Mouse (Mus musculus): ENCODE data around the gene Usp12. TPM values are rescaled to one million over a fixed set of nuclear protein-coding genes. Genes with fewer than 3 reads are reported as not detected.

Usp12 gene
- polyA plus RNA-seq, 1 experiment from 2014 or later = 9.6 TPM

GRCm38 (mm10) chr5:146719584-146720356 is 75.0 kb downstream of the Usp12 start:
- no peak for DNase-seq (ENCODE audit: low spot score)
- no peak for ATAC-seq
- H3K4me3 ChIP-seq (ENCODE audit: low read depth, low read length) = no peak overlapping the region
- no peak overlapping the region for H3K27ac ChIP-seq (ENCODE audit: low read depth, low read length)
- no peaks in the 10 kb centered on the region for H3K36me3 ChIP-seq (ENCODE audit: control insufficient read depth, insufficient read depth, low read length)
- H3K4me2 ChIP-seq (ENCODE audit: low read length) = no peak overlapping the region
- no peak overlapping the region for H3K9ac ChIP-seq (ENCODE audit: low read length)
- peaks cover 3% of the 10 kb centered on the region; the same call in 1 of the 2 replicates for H3K4me1 ChIP-seq (ENCODE audit: control insufficient read depth, insufficient read depth, low read length)
- 83% methylated on average over 27 of the region's 27 CpGs for WGBS
- no peaks in the 10 kb centered on the region for H3K27me3 ChIP-seq (replicated peaks; ENCODE audit: control insufficient read depth, insufficient read depth, low read length)
- H3K9me3 ChIP-seq (replicated peaks; ENCODE audit: control insufficient read depth, low read length) = no peaks in the 10 kb centered on the region

- DNase-seq (ENCODE audit: low spot score) (no peak), ATAC-seq (no peak)
- WGBS = 95% methylated on average over 12 of the region's 12 CpGs
- Histone ChIP-seq H3K4me3 (ENCODE audit: low read depth, low read length) (no peak overlapping the region), H3K27ac (ENCODE audit: low read depth, low read length) (no peak overlapping the region), H3K9ac (ENCODE audit: low read length) (no peak overlapping the region), H3K36me3 (ENCODE audit: control insufficient read depth, insufficient read depth, low read length) (no peaks in the 10 kb centered on the region), H3K27me3 (replicated peaks; ENCODE audit: control insufficient read depth, insufficient read depth, low read length) (no peaks in the 10 kb centered on the region), H3K9me3 (replicated peaks; ENCODE audit: control insufficient read depth, low read length) (no peaks in the 10 kb centered on the region), H3K4me1 (ENCODE audit: control insufficient read depth, insufficient read depth, low read length) (no peaks in the 10 kb centered on the region), H3K4me2 (ENCODE audit: low read length) (no peak overlapping the region)
Observed at GRCm38 (mm10) chr5:146713836-146714235, 81.0 kb downstream of the Usp12 start.

GRCm38 (mm10) chr5:146713088-146713487 is 81.7 kb downstream of the Usp12 start:
- 39% methylated on average over 10 of the region's 10 CpGs for WGBS

GRCm38 (mm10) chr5:146712282-146712918 is 82.4 kb downstream of the Usp12 start:
- DNase-seq (ENCODE audit: low spot score) (peak; percentile 69), ATAC-seq (peak; percentile 82)
- Histone ChIP-seq H3K9me3 (replicated peaks; ENCODE audit: control insufficient read depth, low read length) (no peaks in the 10 kb centered on the region), H3K27ac (ENCODE audit: low read depth, low read length) (peak overlapping the region; percentile 61), H3K4me2 (ENCODE audit: low read length) (no peak overlapping the region), H3K4me1 (ENCODE audit: control insufficient read depth, insufficient read depth, low read length) (no peaks in the 10 kb centered on the region), H3K27me3 (replicated peaks; ENCODE audit: control insufficient read depth, insufficient read depth, low read length) (no peaks in the 10 kb centered on the region), H3K4me3 (ENCODE audit: low read depth, low read length) (no peak overlapping the region), H3K36me3 (ENCODE audit: control insufficient read depth, insufficient read depth, low read length) (no peaks in the 10 kb centered on the region), H3K9ac (ENCODE audit: low read length) (no peak overlapping the region; the same call in 1 of the 2 replicates)
- 63% methylated on average over 18 of the region's 18 CpGs for WGBS

More at GRCm38 (mm10) chr5:146713088-146713487, 81.7 kb downstream of the Usp12 start:
- no peaks in the 10 kb centered on the region for H3K9me3 ChIP-seq (replicated peaks; ENCODE audit: control insufficient read depth, low read length)
- no peak overlapping the region for H3K4me2 ChIP-seq (ENCODE audit: low read length)
- ATAC-seq (peak; percentile 63; the same call in 1 of the 2 replicates), DNase-seq (ENCODE audit: low spot score) (peak; percentile 77)
- no peaks in the 10 kb centered on the region for H3K4me1 ChIP-seq (ENCODE audit: control insufficient read depth, insufficient read depth, low read length)
- H3K4me3 ChIP-seq (ENCODE audit: low read depth, low read length) = no peak overlapping the region
- no peaks in the 10 kb centered on the region for H3K27me3 ChIP-seq (replicated peaks; ENCODE audit: control insufficient read depth, insufficient read depth, low read length)
- peak overlapping the region; percentile 61 for H3K27ac ChIP-seq (ENCODE audit: low read depth, low read length)
- no peaks in the 10 kb centered on the region for H3K36me3 ChIP-seq (ENCODE audit: control insufficient read depth, insufficient read depth, low read length)
- no peak overlapping the region for H3K9ac ChIP-seq (ENCODE audit: low read length)

GRCm38 (mm10) chr5:146709361-146709760 is 85.4 kb downstream of the Usp12 start:
- WGBS = 51% methylated on average over 3 of the region's 3 CpGs
- H3K27me3 ChIP-seq (replicated peaks; ENCODE audit: control insufficient read depth, insufficient read depth, low read length) = no peaks in the 10 kb centered on the region
- no peaks in the 10 kb centered on the region for H3K36me3 ChIP-seq (ENCODE audit: control insufficient read depth, insufficient read depth, low read length)
- DNase-seq (ENCODE audit: low spot score) (no peak), ATAC-seq (no peak)
- H3K4me3 ChIP-seq (ENCODE audit: low read depth, low read length) = no peak overlapping the region
- no peak overlapping the region for H3K4me2 ChIP-seq (ENCODE audit: low read length)
- H3K27ac ChIP-seq (ENCODE audit: low read depth, low read length) = no peak overlapping the region
- H3K9me3 ChIP-seq (replicated peaks; ENCODE audit: control insufficient read depth, low read length) = no peaks in the 10 kb centered on the region
- no peaks in the 10 kb centered on the region for H3K4me1 ChIP-seq (ENCODE audit: control insufficient read depth, insufficient read depth, low read length)
- H3K9ac ChIP-seq (ENCODE audit: low read length) = no peak overlapping the region

GRCm38 (mm10) chr5:146705815-146706408 is 88.9 kb downstream of the Usp12 start:
- H3K4me1 ChIP-seq (ENCODE audit: control insufficient read depth, insufficient read depth, low read length) = no peaks in the 10 kb centered on the region
- WGBS = 13% methylated on average over 12 of the region's 12 CpGs
- H3K9ac ChIP-seq (ENCODE audit: low read length) = no peak overlapping the region
- no peaks in the 10 kb centered on the region for H3K36me3 ChIP-seq (ENCODE audit: control insufficient read depth, insufficient read depth, low read length)
- H3K27ac ChIP-seq (ENCODE audit: low read depth, low read length) = no peak overlapping the region
- no peak overlapping the region for H3K4me3 ChIP-seq (ENCODE audit: low read depth, low read length)
- no peaks in the 10 kb centered on the region for H3K27me3 ChIP-seq (replicated peaks; ENCODE audit: control insufficient read depth, insufficient read depth, low read length)
- H3K9me3 ChIP-seq (replicated peaks; ENCODE audit: control insufficient read depth, low read length) = no peaks in the 10 kb centered on the region
- peak; percentile 55; the same call in 1 of the 2 replicates for ATAC-seq
- H3K4me2 ChIP-seq (ENCODE audit: low read length) = no peak overlapping the region
- DNase-seq (ENCODE audit: low spot score) = peak; percentile 88

- no peak overlapping the region for H3K4me2 ChIP-seq (ENCODE audit: low read length)
- H3K27ac ChIP-seq (ENCODE audit: low read depth, low read length) = no peak overlapping the region
- H3K9ac ChIP-seq (ENCODE audit: low read length) = no peak overlapping the region
- no peak overlapping the region for H3K4me3 ChIP-seq (ENCODE audit: low read depth, low read length)
- 82% methylated on average over 6 of the region's 6 CpGs for WGBS
- H3K4me1 ChIP-seq (ENCODE audit: control insufficient read depth, insufficient read depth, low read length) = no peaks in the 10 kb centered on the region
- DNase-seq (ENCODE audit: low spot score) (no peak), ATAC-seq (no peak)
- H3K36me3 ChIP-seq (ENCODE audit: control insufficient read depth, insufficient read depth, low read length) = no peaks in the 10 kb centered on the region
- H3K9me3 ChIP-seq (replicated peaks; ENCODE audit: control insufficient read depth, low read length) = no peaks in the 10 kb centered on the region
- no peaks in the 10 kb centered on the region for H3K27me3 ChIP-seq (replicated peaks; ENCODE audit: control insufficient read depth, insufficient read depth, low read length)
Observed at GRCm38 (mm10) chr5:146705411-146705810, 89.4 kb downstream of the Usp12 start.

GRCm38 (mm10) chr5:146704241-146704640 is 90.6 kb downstream of the Usp12 start:
- H3K9ac ChIP-seq (ENCODE audit: low read length) = no peak overlapping the region
- no peak overlapping the region for H3K4me2 ChIP-seq (ENCODE audit: low read length)
- no peak overlapping the region for H3K27ac ChIP-seq (ENCODE audit: low read depth, low read length)
- no peaks in the 10 kb centered on the region for H3K36me3 ChIP-seq (ENCODE audit: control insufficient read depth, insufficient read depth, low read length)
- no peak for ATAC-seq
- 92% methylated on average over 4 of the region's 4 CpGs for WGBS
- no peak for DNase-seq (ENCODE audit: low spot score)
- no peak overlapping the region for H3K4me3 ChIP-seq (ENCODE audit: low read depth, low read length)
- H3K4me1 ChIP-seq (ENCODE audit: control insufficient read depth, insufficient read depth, low read length) = no peaks in the 10 kb centered on the region
- no peaks in the 10 kb centered on the region for H3K27me3 ChIP-seq (replicated peaks; ENCODE audit: control insufficient read depth, insufficient read depth, low read length)
- no peaks in the 10 kb centered on the region for H3K9me3 ChIP-seq (replicated peaks; ENCODE audit: control insufficient read depth, low read length)

All from forebrain, embryonic 14.5 days (tissue).